Mouse (Mus musculus): ENCODE measurements around the gene Tmem14a. TPM values are rescaled to one million over a fixed set of nuclear protein-coding genes. Genes with fewer than 3 reads are reported as not detected.
"Not testable (repeated sequence)": the region's sequence is repeated elsewhere in the genome, so short reads cannot be mapped to it uniquely, and the experiment has no call there.

Gene Tmem14a
- polyA plus RNA-seq, 1 experiment from 2014 or later, result 9.7 TPM

GRCm38 (mm10) chr1:21274437-21275040 is 56.2 kb downstream of the Tmem14a start:
- 54% methylated on average over 2 of the region's 2 CpGs for WGBS (ENCODE audit: insufficient replicate concordance)
- Histone ChIP-seq H3K36me3 (ENCODE audit: control insufficient read depth, insufficient read depth, low read length) (no peaks in the 10 kb centered on the region), H3K4me1 (ENCODE audit: control insufficient read depth, insufficient read depth, low read length) (no peaks in the 10 kb centered on the region), H3K4me2 (no peak overlapping the region), H3K4me3 (ENCODE audit: low read depth, low read length) (no peak overlapping the region), H3K27me3 (ENCODE audit: control insufficient read depth, insufficient read depth, low read length) (no peaks in the 10 kb centered on the region), H3K9ac (ENCODE audit: low read depth, low read length) (no peak overlapping the region), H3K9me3 (replicated peaks; ENCODE audit: control insufficient read depth, low read length) (no peaks in the 10 kb centered on the region), H3K27ac (ENCODE audit: low read depth, low read length) (no peak overlapping the region)
- no peak for ATAC-seq (replicated peaks; ENCODE audit: insufficient number of reproducible peaks, low FRiP score, low TSS enrichment)

- 82% methylated on average over 5 of the region's 5 CpGs for WGBS (ENCODE audit: insufficient replicate concordance)
- ATAC-seq (replicated peaks; ENCODE audit: insufficient number of reproducible peaks, low FRiP score, low TSS enrichment), result not testable (repeated sequence)
These were observed 57.0 kb downstream of the Tmem14a start for GRCm38 (mm10) chr1:21275366-21275765.

GRCm38 (mm10) chr1:21276158-21276557 is 57.8 kb downstream of the Tmem14a start:
- H3K9me3 ChIP-seq (replicated peaks; ENCODE audit: control insufficient read depth, low read length); H3K9ac ChIP-seq (ENCODE audit: low read depth, low read length); H3K27me3 ChIP-seq (ENCODE audit: control insufficient read depth, insufficient read depth, low read length); H3K4me2 ChIP-seq; ATAC-seq (replicated peaks; ENCODE audit: insufficient number of reproducible peaks, low FRiP score, low TSS enrichment); H3K36me3 ChIP-seq (ENCODE audit: control insufficient read depth, insufficient read depth, low read length); H3K4me1 ChIP-seq (ENCODE audit: control insufficient read depth, insufficient read depth, low read length); H3K27ac ChIP-seq (ENCODE audit: low read depth, low read length); H3K4me3 ChIP-seq (ENCODE audit: low read depth, low read length): not testable (repeated sequence)
- 64% methylated on average over 1 of the region's 2 CpGs for WGBS (ENCODE audit: insufficient replicate concordance)

More at GRCm38 (mm10) chr1:21275366-21275765, 57.0 kb downstream of the Tmem14a start:
- H3K36me3 ChIP-seq (ENCODE audit: control insufficient read depth, insufficient read depth, low read length); H3K4me2 ChIP-seq; H3K4me1 ChIP-seq (ENCODE audit: control insufficient read depth, insufficient read depth, low read length); H3K27me3 ChIP-seq (ENCODE audit: control insufficient read depth, insufficient read depth, low read length); H3K4me3 ChIP-seq (ENCODE audit: low read depth, low read length); H3K9me3 ChIP-seq (replicated peaks; ENCODE audit: control insufficient read depth, low read length); H3K9ac ChIP-seq (ENCODE audit: low read depth, low read length); H3K27ac ChIP-seq (ENCODE audit: low read depth, low read length): not testable (repeated sequence)

Other genes with a start within 250 kb of the Tmem14a start
- gene Tram2, start 139.3 kb upstream of the Tmem14a start, polyA plus RNA-seq (2014; fragmentation: Nextera tagmentation; extraction: Ambion mirVana), result 6.1 and 7.1 TPM in 2 replicates
- 0.47 and 0.58 TPM in 2 replicates for gene Gsta3, start 22.0 kb downstream of the Tmem14a start, polyA plus RNA-seq (2014; fragmentation: Nextera tagmentation; extraction: Ambion mirVana)
- not detected in 2 replicates for gene Khdc1a, start 131.1 kb downstream of the Tmem14a start, polyA plus RNA-seq (2014; fragmentation: Nextera tagmentation; extraction: Ambion mirVana)
- gene Khdc1c, start 149.8 kb downstream of the Tmem14a start, polyA plus RNA-seq (2014; fragmentation: Nextera tagmentation; extraction: Ambion mirVana), result not detected in 2 replicates
- 0.15 TPM in 1 of 2 replicates, not detected in the other for gene Khdc1b, start 165.0 kb downstream of the Tmem14a start, polyA plus RNA-seq (2014; fragmentation: Nextera tagmentation; extraction: Ambion mirVana)

Measured in heart, embryonic 11.5 days (tissue).